Mouse (Mus musculus) c-Kit-positive CD71-positive TER-119-negative erythroid progenitor cells, embryonic 14.5 days (primary cell): ENCODE results near the gene Skil.
"Not testable (repeated sequence)": the region's sequence is repeated elsewhere in the genome, so short reads cannot be mapped to it uniquely, and the experiment has no call there.

Experiments
- DNase-seq: peaks from one replicate; pipeline ENCODE4 v3.0.0-alpha.2; 2013; ENCODE audit warnings: low read depth

Gene Skil

DNA sequence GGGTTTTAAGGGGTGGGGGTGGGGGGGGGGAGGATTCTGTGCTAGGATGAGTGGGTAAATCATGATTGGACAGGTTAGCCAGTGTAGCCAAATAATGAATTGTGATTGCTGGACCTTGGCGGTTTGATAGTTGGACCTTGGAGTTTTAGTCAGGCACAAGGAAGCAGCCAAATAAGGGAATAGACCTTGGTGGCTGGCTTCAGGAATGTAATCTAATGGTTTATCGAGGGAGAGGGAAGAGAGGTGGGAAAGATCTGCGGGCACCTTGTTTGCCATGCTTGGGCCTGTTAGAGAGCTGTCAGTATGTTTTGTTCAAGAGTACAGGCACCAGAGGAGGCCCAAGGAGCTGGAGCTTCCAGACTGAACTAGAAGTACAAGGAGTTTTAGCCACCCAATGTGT lies 32.0 kb downstream of the Skil start:
- DNase-seq = no peak

DNA sequence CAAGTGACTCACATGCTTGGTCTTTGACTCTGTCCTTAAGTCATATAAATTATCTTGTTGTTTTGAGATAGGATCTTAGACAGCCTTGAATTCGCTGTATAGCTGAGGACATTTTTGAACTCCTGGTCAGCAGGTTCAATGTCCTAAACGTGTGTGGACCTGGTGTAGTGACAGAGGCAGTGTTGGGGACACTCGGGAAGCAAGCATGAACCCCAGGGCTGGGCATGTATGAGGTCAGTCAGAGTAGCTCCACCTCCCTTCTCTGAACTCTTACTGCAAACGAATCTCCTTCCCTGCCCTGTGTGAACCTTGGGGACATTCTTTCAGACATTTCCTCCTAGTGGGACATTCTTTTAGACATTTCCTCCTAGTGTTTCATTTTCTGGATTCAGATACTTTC lies 34.9 kb downstream of the Skil start:
- DNase-seq = no peak

- no peak for DNase-seq
Measured at GRCm38 (mm10) chr3:31133664-31134063, 38.8 kb downstream of the Skil start.

- DNase-seq = peak; percentile 35
Measured at GRCm38 (mm10) chr3:31134246-31134645, 39.4 kb downstream of the Skil start.

- no peak for DNase-seq
Measured at GRCm38 (mm10) chr3:31134696-31135095, 39.8 kb downstream of the Skil start.

GRCm38 (mm10) chr3:31136591-31136990 lies 41.7 kb downstream of the Skil start:
- DNase-seq = not testable (repeated sequence)

DNA sequence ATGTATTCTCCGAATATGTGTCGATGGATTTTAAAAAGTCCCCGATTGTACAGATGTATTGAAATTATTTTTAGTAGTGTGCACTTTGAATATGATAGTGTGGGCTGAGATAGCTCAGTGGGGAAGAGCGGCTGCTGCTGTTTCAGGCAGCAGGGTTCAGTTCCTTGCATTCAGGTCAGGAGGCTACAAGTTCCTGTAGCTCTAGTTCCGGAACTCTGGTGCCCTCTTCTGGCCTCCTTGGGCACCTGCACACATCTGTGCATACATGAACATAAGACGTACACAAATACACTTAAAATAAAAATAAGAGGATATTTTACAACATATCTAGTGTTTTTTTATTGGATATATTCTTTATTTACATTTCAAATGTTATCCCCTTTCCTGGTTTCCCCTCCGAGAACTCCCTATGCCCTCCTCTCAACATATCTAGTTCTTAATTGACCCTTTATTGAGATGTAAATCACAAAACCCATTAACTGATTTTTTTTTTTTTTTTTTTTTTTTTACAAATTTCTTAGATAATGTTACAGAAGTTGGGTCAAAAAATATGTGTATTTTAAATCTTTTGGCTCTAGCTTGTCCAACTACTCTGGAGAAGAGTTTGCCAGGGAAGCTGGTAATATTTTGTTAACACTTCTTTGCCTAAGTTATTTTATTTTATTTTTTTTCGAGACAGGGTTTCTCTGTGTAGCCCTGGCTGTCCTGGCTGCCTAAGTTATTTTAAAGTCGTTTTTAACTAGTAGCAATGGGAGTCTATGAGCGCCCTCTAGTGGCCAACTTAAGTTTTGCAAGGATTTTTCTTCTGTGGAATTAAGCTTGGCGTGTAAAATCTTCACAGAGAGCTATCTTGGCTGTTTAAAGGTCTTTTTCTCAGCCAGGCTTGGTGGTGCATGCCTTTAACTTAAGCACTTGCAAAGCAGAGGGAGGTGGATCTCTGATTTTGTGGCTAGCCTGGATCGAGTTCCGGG lies 43.9 kb downstream of the Skil start:
- peak; percentile 75 for DNase-seq

DNA sequence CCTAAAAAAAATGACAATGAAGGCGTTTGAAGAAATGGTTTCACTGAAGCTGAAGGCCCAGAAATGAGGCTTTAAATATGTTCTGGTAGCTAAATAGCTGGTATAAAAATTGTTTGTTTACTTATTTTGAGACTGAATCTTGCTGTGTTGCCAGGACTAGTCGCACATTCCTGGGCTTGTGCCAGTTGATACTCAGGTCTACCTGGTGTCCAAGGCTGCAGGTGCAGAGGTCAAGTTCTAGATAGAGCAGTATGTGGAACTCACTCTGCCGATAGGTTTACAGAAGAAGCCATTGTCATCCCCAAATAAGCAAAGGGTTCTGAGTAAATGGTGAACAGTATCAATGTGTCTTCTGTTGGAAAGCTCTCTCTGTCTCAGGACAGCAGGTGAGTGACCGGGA lies 46.8 kb downstream of the Skil start:
- no peak for DNase-seq

DNA sequence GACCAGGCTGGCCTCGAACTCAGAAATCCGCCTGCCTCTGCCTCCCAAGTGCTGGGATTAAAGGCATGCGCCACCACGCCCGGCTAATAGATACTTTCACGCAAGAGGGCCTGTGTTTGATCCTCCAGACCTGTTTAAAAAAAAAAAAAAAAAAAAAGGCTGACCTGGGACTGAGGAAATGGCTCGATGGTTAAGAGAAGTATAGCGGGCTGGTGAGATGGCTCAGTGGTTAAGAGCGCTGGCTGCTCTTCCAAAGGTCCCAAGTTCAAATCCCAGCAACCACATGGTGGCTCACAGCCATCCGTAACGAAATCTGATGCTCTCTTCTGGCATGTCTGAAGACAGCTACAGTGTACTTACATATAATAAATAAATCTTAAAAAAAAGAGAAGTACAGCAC lies 50.4 kb downstream of the Skil start:
- DNase-seq = not testable (repeated sequence)

GRCm38 (mm10) chr3:31145641-31146290 lies 50.9 kb downstream of the Skil start:
- DNase-seq = peak; percentile 68

GRCm38 (mm10) chr3:31148595-31148994 lies 53.7 kb downstream of the Skil start:
- no peak for DNase-seq

GRCm38 (mm10) chr3:31149706-31150105 lies 54.8 kb downstream of the Skil start, which contains the start of gene Cldn11:
Cldn11 (plus strand) TSS chr3:31149920.
- DNase-seq = no peak

- DNase-seq = no peak
Measured at GRCm38 (mm10) chr3:31152108-31152507, 57.2 kb downstream of the Skil start.

GRCm38 (mm10) chr3:31156126-31156525 lies 61.3 kb downstream of the Skil start:
- DNase-seq = no peak

DNA sequence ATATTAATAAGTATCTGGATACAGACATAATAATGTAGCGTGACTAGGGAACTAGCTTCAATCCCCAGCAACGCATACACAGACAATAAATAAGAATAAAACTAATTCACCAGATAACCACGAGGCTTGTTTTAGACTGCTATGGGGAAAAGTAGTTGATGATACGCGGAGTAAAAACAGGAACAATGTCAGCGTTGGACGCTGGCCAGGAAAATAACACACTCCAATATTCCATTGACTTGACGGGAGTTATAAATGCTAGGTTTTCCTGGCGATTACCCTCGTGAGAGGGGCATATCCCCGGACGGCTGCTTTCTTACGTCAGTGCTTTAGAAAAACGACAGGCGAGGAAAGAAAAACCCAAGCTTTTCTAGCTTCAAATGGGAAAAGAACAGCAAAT lies 62.9 kb downstream of the Skil start:
- no peak for DNase-seq

DNA sequence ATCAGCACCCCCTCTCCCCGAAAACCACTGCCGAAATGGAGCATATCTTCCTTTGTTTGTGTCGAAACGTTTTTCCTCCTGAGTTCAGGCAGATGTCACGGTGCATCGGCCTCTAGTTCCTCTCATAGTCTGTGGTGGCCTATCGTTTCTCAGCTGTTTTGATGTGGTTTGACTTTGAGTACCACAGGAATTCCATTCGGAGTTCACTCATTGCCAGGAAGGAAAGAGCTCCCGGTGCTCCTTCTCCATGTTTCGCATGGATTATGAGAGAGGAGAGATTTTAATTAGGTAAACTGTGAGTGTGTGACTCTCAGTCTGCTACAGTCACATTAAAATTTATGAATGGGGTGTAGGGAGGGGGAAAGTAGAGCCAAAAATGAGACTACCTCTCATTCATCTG lies 65.2 kb downstream of the Skil start:
- no peak for DNase-seq

DNA sequence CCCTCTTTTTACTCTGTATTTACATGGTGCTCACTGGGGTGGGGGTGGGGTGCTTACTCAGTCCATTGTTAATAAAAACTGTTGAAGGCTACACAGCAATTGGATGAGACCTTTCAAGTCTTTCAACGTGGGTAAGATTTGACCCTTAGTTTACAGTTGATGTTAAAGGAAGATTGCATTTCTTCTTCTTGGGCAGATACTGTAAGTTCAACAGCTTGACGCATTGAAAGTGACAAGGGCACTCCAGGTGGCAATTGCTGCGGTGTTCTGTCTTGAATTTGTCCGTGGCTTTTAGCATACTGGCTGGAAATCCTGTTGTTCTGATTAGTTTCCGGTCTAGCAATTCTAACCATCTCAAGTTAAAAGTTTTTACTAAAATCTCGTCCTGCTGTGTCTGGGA lies 66.5 kb downstream of the Skil start:
- DNase-seq = no peak

DNA sequence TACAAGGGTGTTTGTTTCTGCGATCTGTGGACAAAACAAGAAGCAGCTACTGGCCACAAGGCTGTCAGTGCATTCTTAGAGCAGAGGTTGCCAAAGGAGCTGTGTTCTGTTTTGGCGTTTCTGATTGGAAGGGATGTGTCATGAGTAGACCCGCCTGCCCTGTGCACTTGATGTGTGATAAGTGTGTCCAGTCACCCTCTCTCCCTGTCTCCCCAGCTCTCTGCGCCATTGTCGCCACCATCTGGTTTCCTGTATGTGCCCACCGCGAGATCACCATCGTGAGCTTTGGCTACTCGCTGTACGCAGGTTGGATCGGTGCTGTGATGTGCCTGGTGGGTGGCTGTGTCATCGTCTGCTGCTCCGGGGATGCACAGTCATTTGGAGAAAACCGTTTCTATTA lies 68.0 kb downstream of the Skil start:
- DNase-seq = no peak

GRCm38 (mm10) chr3:31165803-31166202 lies 70.9 kb downstream of the Skil start:
- no peak for DNase-seq

- no peak for DNase-seq
Measured at GRCm38 (mm10) chr3:31166365-31166871, 71.6 kb downstream of the Skil start.
